Mouse (Mus musculus) lung, postnatal 0 days (tissue): ENCODE measurements around the gene Tex9. TPM values are rescaled to one million over a fixed set of nuclear protein-coding genes. Genes with fewer than 3 reads are reported as not detected.
A peak's percentile ranks its signal among the peaks of the same experiment; 100 is the strongest.

Source experiments
- ATAC-seq: fragments of 200-750 bp; cut with Nextera tagmentation; 2 replicates; pipeline ENCODE4 v1.8.0; 2017; ENCODE audit warnings: moderate library complexity
- DNase-seq: peaks from one replicate; pipeline ENCODE4 v3.0.0-alpha.2; 2016; ENCODE audit warnings: low spot score
- H3K27ac ChIP-seq: fragments of 300-500 bp; sonication (generic); 2 replicates; pipeline ENCODE4 v1.5.1; 2014; ENCODE audit warnings: antibody characterized with exemption, mild to moderate bottlenecking, low read length, mixed read lengths
- H3K27me3 ChIP-seq: fragments of 300-500 bp; sonication (generic); replicated peaks from 2 replicates; pipeline ENCODE4 v1.6.1; 2014; ENCODE audit warnings: low read length, mixed read lengths; ENCODE audit not compliant: insufficient read depth
- H3K36me3 ChIP-seq: fragments of 300-500 bp; sonication (generic); 2 replicates; pipeline ENCODE4 v1.6.1; 2014; ENCODE audit warnings: low read length, mixed read lengths; ENCODE audit not compliant: insufficient read depth
- H3K4me1 ChIP-seq: fragments of 300-500 bp; sonication (generic); 2 replicates; pipeline ENCODE4 v1.6.1; 2014; ENCODE audit warnings: antibody characterized with exemption, low read depth, low read length, mixed read lengths; ENCODE audit not compliant: insufficient read depth
- H3K4me2 ChIP-seq: fragments of 300-500 bp; sonication (generic); replicated peaks from 2 replicates; pipeline ENCODE4 v1.6.1; 2014; ENCODE audit warnings: low read depth, mild to moderate bottlenecking, low read length, moderate library complexity, mixed read lengths
- H3K4me3 ChIP-seq: fragments of 300-500 bp; sonication (generic); 2 replicates; pipeline ENCODE4 v1.5.1; 2014; ENCODE audit warnings: low read depth, low read length
- H3K9ac ChIP-seq: fragments of 300-500 bp; sonication (generic); replicated peaks from 2 replicates; pipeline ENCODE4 v1.6.1; 2014; ENCODE audit warnings: low read depth, mild to moderate bottlenecking
- H3K9me3 ChIP-seq: fragments of 300-500 bp; sonication (generic); 2 replicates; pipeline ENCODE4 v1.6.1; 2016; ENCODE audit warnings: low read length, mixed read lengths
- CTCF ChIP-seq: IDR thresholded peaks from 2 replicates; pipeline ENCODE4 v1.5.1; 2016; ENCODE audit warnings: antibody characterized with exemption, mild to moderate bottlenecking
- EP300 ChIP-seq: IDR thresholded peaks from 2 replicates; pipeline ENCODE4 v1.6.1; 2016; ENCODE audit warnings: antibody characterized with exemption, mild to moderate bottlenecking, control low read depth
- WGBS: fragments of 180-500 bp; shearing (Covaris S2); extraction: QIAGEN DNeasy Blood & Tissue Kit; methylation state at CpG from one replicate; pipeline ENCODE4 v1.1.7; 2014; 5-methylcytosine and 5-hydroxymethylcytosine counted together
- polyA plus RNA-seq: library from polyadenylated mRNA; unstranded; fragments of >200 nt; fragmentation: Nextera tagmentation; extraction: Ambion mirVana; gene quantifications from 2 replicates; pipeline ENCODE4 v1.2.1, GENCODE M21; 2015

The Tex9 gene
- polyA plus RNA-seq, 1 experiment from 2014 or later = 7.6 TPM

DNA sequence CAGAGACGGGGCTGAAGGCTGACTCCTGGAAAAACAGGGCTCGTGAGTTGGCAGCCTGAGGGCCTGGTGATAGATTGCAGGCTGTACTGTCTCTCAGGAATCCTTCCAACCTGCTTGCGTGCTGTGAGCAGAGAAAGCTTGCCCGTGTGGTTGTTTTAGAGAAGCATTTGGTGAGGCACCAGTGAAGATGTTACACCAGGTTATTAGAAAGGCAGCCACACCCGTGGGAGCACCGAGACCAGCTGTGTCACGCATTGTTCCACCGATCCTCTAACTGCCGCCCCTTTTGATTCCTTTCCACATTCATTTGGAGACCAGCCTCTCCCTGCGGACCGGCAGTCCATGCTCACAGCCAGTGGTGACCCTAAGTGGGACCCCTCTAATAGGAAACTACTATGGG is 69.7 kb downstream of the Tex9 start:
- Histone ChIP-seq H3K27me3 (no peaks in the 10 kb centered on the region), H3K4me3 (no peak overlapping the region), H3K27ac (no peak overlapping the region), H3K36me3 (no peaks in the 10 kb centered on the region), H3K4me1 (no peaks in the 10 kb centered on the region), H3K9me3 (no peaks in the 10 kb centered on the region), H3K9ac (no peak overlapping the region), H3K4me2 (no peak overlapping the region)
- ATAC-seq = no peak
- no peak for DNase-seq
- 62% methylated on average over 11 of the region's 11 CpGs for WGBS
- no peak for TF ChIP-seq EP300
- TF ChIP-seq CTCF = no peak

DNA sequence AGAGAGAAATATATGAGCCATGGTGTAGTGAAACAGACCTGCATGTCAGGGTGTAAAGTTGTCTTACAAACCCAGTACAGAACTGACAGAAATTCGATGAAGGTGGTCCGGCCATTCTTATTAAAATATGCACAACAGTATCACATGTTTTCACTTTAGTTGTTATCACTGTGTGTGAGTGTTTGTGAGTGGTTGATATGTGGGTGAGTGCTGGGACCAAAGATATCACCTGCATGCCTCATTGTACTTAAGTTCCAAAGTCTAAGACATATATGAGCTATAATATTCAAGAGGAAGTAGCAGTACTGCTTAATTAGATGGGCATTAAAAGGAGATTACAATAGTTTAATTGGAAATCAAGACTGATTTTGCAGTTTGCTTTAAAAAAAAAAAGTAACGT is 71.5 kb downstream of the Tex9 start:
- Histone ChIP-seq H3K4me1 (no peaks in the 10 kb centered on the region), H3K36me3 (no peaks in the 10 kb centered on the region), H3K9me3 (no peaks in the 10 kb centered on the region), H3K27me3 (no peaks in the 10 kb centered on the region), H3K27ac (no peak overlapping the region), H3K4me3 (no peak overlapping the region), H3K4me2 (no peak overlapping the region), H3K9ac (no peak overlapping the region)
- ATAC-seq (no peak), DNase-seq (no peak)
- TF ChIP-seq CTCF (no peak), EP300 (no peak)
- WGBS = 72% methylated on average over 3 of the region's 3 CpGs

DNA sequence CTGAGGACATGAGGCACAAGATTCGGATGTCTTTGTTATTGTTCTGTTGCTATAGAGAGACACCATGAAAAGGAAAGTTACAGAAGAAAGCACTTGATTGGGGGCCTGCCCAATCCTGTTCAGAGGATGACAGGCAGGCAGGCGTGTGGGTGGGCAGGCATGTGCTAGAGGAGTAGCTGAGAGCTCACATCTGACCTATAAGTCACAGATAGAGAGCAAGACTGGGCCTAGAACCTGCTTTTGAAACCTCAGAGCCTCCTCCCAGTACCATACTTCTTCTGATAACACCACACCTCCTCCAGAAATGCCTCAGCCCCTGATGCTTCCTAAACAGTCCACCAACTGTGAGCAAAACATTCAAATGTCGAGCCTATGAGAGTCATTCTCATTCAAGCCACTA is 73.6 kb downstream of the Tex9 start:
- DNase-seq = no peak
- ATAC-seq = no peak
- TF ChIP-seq CTCF = no peak
- no peak for TF ChIP-seq EP300
- Histone ChIP-seq H3K27ac (no peak overlapping the region), H3K9me3 (no peaks in the 10 kb centered on the region), H3K4me3 (no peak overlapping the region), H3K36me3 (no peaks in the 10 kb centered on the region), H3K9ac (no peak overlapping the region), H3K4me1 (no peaks in the 10 kb centered on the region), H3K27me3 (no peaks in the 10 kb centered on the region), H3K4me2 (no peak overlapping the region)
- WGBS = 73% methylated on average over 3 of the region's 3 CpGs

DNA sequence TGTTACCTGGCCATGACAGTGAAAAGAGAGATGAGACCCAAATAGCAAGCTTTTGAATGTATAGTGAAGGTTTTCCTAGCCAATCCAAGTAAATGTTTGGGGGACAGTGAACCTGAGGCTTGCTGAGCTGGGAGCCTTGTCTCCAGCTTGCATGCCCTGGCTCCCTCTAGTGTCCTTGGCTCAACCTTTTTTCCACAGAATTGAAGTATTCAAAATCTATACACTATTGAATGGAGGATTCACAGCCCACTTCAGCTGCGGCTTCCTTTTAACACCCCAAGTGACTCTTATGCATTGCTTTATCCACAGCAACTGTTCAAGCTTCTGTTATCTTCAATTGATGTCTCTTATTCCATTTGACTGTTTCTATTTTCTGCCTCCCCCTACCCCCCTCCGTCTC is 80.3 kb downstream of the Tex9 start:
- Histone ChIP-seq H3K27me3 (no peaks in the 10 kb centered on the region), H3K4me3 (no peak overlapping the region), H3K9me3 (no peaks in the 10 kb centered on the region), H3K36me3 (no peaks in the 10 kb centered on the region), H3K4me1 (no peaks in the 10 kb centered on the region), H3K9ac (no peak overlapping the region), H3K27ac (no peak overlapping the region), H3K4me2 (no peak overlapping the region)
- WGBS = 82% methylated on average over 2 of the region's 2 CpGs
- ATAC-seq (no peak), DNase-seq (no peak)
- TF ChIP-seq EP300 (no peak), CTCF (peak; percentile 40)

DNA sequence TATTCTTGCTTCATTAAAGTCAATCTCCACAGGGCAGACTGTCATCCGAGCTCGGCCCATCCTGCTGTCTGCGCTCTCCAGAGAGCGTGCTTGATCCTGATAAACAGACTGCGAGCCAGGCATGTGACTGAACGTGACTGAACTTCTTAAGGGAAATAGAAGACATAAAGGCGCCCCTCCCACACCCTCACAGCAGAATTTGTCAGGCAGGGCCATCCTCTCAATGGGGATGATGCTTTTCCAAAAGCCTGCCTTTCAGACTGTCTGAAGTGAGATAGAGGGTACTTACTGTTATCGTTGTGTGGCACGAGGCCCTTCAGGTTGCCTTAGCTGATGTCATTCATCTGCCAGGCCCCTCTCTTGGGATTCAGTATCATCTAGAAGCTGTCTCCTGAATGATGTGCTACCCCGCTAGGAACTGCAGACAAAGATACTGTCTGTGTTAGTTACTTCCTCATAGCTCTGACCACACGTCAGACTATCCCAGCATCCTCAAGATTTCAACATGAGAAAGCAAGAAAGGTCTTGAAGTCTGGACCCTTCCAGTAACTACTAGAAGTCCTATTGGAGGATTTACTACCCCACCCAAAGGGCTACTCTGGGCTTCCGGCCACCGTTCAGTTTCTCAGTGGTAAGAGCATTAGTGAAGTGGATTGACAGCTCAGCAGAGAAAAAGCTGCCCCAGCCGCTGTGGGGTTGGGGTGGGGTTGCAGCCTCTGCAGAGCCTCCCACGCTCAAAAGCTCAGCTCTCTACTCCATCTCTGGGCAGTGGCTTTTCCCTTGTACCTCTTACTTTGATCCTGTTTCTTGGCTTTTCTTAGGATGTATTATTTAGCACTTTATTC is 82.4 kb downstream of the Tex9 start:
- peak; percentile 23; the same call in 1 of the 2 replicates for ATAC-seq
- H3K4me3 ChIP-seq = no peak overlapping the region
- no peak overlapping the region for H3K27ac ChIP-seq
- WGBS = 30% methylated on average over 15 of the region's 15 CpGs
- TF ChIP-seq EP300 (no peak), CTCF (no peak)
- no peak overlapping the region for H3K4me2 ChIP-seq
- H3K36me3 ChIP-seq = no peaks in the 10 kb centered on the region
- H3K27me3 ChIP-seq = no peaks in the 10 kb centered on the region
- peak; percentile 14 for DNase-seq
- no peaks in the 10 kb centered on the region for H3K9me3 ChIP-seq
- no peaks in the 10 kb centered on the region for H3K4me1 ChIP-seq
- H3K9ac ChIP-seq = no peak overlapping the region

DNA sequence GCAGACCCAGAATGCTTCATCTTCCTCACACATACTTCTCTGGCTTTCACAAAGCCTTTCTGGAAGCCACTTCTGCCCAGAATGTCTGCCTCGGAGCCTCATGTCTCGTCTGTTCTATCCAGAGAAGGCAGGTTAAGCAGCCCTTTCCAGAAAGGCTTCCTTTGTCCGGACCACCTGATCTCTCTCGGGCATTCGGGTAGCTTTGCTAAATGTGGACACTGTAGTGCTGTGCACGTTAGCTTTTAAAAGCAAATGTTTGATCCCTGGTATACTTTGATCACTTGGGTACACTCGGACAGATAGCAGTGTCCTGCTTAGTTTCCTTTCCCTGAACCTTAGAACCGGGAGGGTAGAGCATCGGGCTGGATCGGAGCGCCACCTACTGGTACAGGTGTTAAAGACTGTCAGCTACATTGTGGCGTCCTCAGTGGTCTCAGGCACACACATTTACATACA is 83.9 kb downstream of the Tex9 start:
- H3K9ac ChIP-seq = 0 out of 2 replicates have a peak overlapping the region, but pooled peaks have one; percentile 26
- TF ChIP-seq EP300 (no peak), CTCF (peak; percentile 96)
- no peaks in the 10 kb centered on the region for H3K4me1 ChIP-seq
- peak overlapping the region; percentile 37 for H3K4me3 ChIP-seq
- no peaks in the 10 kb centered on the region for H3K9me3 ChIP-seq
- DNase-seq = peak; percentile 86
- H3K4me2 ChIP-seq = peak overlapping the region; percentile 62
- no peak overlapping the region for H3K27ac ChIP-seq
- ATAC-seq = peak; percentile 76
- 10% methylated on average over 12 of the region's 12 CpGs for WGBS
- H3K27me3 ChIP-seq = no peaks in the 10 kb centered on the region
- H3K36me3 ChIP-seq = no peaks in the 10 kb centered on the region
